Mouse (Mus musculus): ENCODE measurements around the gene Vwc2l.
A peak's percentile ranks its signal among the peaks of the same experiment; 100 is the strongest.

The Vwc2l gene

GRCm38 (mm10) chr1:70725655-70726066, at the start of gene Vwc2l:
TSS of gene Vwc2l (plus strand) at chr1:70725715.
- DNase-seq (ENCODE audit: low read depth, low spot score): peak; percentile 81

DNA sequence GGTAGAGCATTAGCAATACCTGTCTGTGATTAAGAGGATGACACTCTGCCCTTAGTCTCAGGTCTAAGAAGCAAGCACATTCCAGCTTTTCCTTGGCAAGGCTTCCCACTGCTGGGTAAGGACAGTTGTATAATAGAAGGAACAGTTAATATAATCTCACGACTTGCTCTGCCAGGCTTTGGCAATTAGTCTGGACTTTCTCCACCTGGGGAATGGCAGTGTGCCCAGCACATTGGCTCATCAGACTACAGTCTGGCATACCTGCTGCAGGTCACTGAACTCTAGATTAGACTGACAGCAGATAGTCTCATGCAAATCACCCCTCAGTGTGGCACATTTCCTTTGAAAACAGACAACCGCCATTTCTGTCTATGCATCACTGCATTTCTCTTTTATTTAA, 33.0 kb upstream of the Vwc2l start:
- no peak for DNase-seq (ENCODE audit: low read depth, low spot score)

GRCm38 (mm10) chr1:70700270-70700669, 25.2 kb upstream of the Vwc2l start:
- no peak for DNase-seq (ENCODE audit: low read depth, low spot score)

- DNase-seq (ENCODE audit: low read depth, low spot score): no peak
Observed at GRCm38 (mm10) chr1:70703934-70704333, 21.6 kb upstream of the Vwc2l start.

GRCm38 (mm10) chr1:70705821-70706220, 19.7 kb upstream of the Vwc2l start:
- DNase-seq (ENCODE audit: low read depth, low spot score): no peak

GRCm38 (mm10) chr1:70725045-70725444, 470 bp upstream of the Vwc2l start:
- no peak for DNase-seq (ENCODE audit: low read depth, low spot score)

DNA sequence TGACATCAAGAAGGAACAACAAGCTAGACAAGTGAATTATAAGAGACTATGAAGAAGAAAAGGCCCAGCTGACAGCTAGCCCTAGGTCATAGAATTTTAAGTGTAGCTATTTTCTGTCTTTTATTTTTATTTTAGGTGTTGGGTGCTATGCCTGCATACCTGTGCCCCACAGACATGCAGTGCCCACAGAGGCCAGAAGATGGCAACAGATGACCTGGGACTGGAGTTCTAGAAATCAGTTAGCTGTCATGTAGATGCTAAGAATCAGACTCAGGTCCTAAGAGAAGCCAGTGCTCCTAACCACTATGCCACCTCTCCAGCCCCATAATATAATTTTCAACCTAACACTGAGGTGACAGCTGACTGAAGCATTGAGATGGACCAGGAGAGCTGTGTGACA, 61.6 kb downstream of the Vwc2l start:
- DNase-seq (ENCODE audit: low read depth, low spot score): no peak

DNA sequence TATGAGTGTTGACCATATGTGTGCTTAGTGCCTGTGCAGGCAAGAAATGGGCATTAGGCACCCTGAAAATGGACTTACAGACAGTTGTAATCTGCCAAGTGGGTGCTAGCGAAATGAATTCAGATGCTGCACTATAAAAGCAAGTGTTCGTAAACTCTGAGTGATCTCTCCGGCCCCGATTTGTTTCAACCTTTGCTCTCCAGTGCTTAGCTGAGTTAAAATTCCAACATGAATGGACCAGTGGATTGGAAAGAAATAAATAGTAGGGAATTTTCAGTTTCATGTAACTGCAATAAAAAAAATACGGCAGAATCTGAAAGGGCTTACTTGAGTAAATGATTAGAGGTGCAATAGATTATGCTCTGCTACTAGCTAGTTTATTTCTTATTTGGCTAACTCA, 66.1 kb downstream of the Vwc2l start:
- DNase-seq (ENCODE audit: low read depth, low spot score): no peak

- DNase-seq (ENCODE audit: low read depth, low spot score): no peak
Observed at GRCm38 (mm10) chr1:70795094-70795493, 69.6 kb downstream of the Vwc2l start.

DNA sequence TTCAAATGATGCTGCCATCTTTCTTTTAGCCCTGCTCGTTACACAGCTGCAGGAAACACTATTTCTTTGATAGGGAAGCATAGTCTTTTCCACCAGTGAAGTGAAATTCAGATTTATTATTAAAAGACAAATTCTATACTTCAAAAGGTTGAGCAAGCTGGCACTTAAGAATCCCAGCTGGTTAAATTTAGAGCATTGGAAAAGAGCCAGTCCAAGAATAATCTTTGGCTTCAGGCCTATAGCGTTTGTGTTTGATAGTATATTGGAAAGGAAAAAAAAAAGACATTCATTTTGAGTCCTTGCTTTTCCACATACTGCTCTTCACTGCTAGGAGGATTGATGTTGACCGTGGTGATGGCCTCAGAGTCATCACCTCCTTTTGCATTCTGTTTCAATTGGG, 77.9 kb downstream of the Vwc2l start:
- no peak for DNase-seq (ENCODE audit: low read depth, low spot score)

- DNase-seq (ENCODE audit: low read depth, low spot score): no peak
Observed at GRCm38 (mm10) chr1:70823111-70823510, 97.6 kb downstream of the Vwc2l start.

DNA sequence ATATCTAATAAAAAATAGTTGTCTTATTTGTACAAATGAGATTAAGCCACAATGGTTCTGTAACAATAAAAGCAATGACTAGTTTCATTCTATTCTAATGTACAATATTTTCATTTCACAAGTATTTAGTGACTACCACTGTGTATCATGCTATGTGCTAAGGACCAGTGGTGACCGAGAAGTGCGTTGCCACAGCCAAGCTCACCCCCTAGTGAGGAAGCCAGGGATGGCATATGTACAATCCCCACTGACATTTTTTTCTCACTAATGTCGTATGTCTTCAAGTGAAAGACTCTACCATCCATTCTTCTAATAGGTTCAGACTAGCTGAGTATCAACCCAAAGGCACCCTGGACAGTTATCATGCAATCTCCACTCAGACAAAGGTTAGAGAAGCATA, 107.7 kb downstream of the Vwc2l start:
- DNase-seq (ENCODE audit: low read depth, low spot score): no peak

DNA sequence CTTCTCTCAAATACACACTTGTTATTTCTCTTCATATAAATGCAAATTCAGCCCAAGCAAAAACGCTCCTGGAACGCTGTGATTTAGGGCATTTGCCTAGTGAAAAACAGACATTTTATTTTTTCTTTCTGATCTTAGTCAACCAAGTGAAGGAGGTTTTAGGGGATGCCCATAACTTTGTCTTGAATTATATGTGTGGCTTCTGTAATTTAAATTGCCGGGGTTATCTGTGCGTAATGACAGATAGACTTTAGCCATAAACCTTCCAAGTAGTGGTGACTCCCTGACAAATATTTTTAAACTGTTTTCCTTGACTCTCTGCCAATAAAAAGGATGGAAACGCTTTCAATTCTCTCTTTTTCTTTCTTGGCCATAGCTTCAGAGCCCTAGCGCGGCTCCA, 116.7 kb downstream of the Vwc2l start:
- DNase-seq (ENCODE audit: low read depth, low spot score): no peak

GRCm38 (mm10) chr1:70845276-70845675, 119.8 kb downstream of the Vwc2l start:
- DNase-seq (ENCODE audit: low read depth, low spot score): no peak

- no peak for DNase-seq (ENCODE audit: low read depth, low spot score)
Observed at GRCm38 (mm10) chr1:70851633-70852390, 126.3 kb downstream of the Vwc2l start.

DNA sequence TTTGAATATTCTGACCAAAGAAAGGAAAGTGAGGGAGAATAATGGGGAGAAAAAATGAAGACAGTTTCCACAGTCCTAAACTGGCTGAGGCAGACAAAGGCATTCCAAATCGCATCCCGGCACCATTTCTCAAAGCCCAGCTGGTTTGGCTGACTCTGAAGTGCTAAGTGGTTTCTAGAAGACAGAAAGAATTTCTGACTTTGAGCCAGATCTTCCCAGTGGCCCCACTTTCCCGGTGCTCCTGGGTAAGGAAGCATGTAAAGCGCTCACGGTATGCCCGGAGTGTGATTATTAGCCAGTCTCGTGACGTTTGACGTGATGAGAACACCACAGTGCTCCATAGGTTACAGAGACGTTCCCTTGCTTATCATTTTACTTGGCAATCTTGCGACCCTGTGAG, 127.9 kb downstream of the Vwc2l start:
- no peak for DNase-seq (ENCODE audit: low read depth, low spot score)

GRCm38 (mm10) chr1:70855912-70856311, 130.4 kb downstream of the Vwc2l start:
- DNase-seq (ENCODE audit: low read depth, low spot score): no peak

GRCm38 (mm10) chr1:70861672-70862071, 136.2 kb downstream of the Vwc2l start:
- no peak for DNase-seq (ENCODE audit: low read depth, low spot score)

- no peak for DNase-seq (ENCODE audit: low read depth, low spot score)
Observed at GRCm38 (mm10) chr1:70866137-70866536, 140.6 kb downstream of the Vwc2l start.

- no peak for DNase-seq (ENCODE audit: low read depth, low spot score)
Observed at GRCm38 (mm10) chr1:70880496-70880895, 155.0 kb downstream of the Vwc2l start.

- no peak for DNase-seq (ENCODE audit: low read depth, low spot score)
Observed at GRCm38 (mm10) chr1:70881269-70881668, 155.8 kb downstream of the Vwc2l start.

GRCm38 (mm10) chr1:70884156-70884555, 158.6 kb downstream of the Vwc2l start:
- no peak for DNase-seq (ENCODE audit: low read depth, low spot score)

- DNase-seq (ENCODE audit: low read depth, low spot score): no peak
Observed at GRCm38 (mm10) chr1:70902311-70902710, 176.8 kb downstream of the Vwc2l start.

- no peak for DNase-seq (ENCODE audit: low read depth, low spot score)
Observed at GRCm38 (mm10) chr1:70907366-70907765, 181.9 kb downstream of the Vwc2l start.

Measured in forelimb bud, embryonic 11.5 days (tissue).